Mouse (Mus musculus): ENCODE results near the gene Hk1. TPM values are rescaled to one million over a fixed set of nuclear protein-coding genes. Genes with fewer than 3 reads are reported as not detected.

Gene Hk1
- polyA plus RNA-seq, 1 experiment: 27.2 TPM

DNA sequence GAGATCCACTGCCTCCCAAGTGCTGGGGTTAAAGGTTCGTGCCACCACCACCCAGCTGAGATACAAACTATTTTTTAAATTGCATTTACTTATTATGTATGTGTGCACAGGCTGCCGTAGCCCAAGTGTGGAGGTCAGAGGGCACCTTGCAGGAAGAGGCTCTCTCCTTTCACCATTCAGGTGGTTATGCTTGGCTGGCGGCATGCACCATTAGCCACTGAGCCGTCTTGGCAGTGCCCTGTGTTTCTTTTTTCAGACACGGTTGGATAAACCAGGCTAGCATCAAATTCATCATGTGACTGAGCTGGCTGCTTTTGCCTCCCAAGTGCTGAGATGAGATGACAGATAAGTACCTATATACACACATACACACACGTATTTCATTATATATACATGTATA is 140.4 kb downstream of the Hk1 start:
- Histone ChIP-seq H3K4me1 (ENCODE audit: control insufficient read depth, insufficient read depth, insufficient read length, low read length) (no peaks in the 10 kb centered on the region), H3K27ac (replicated peaks; ENCODE audit: low read depth, low read length) (no peak overlapping the region), H3K4me3 (ENCODE audit: insufficient read depth, low read depth, low read length) (no peak overlapping the region)

DNA sequence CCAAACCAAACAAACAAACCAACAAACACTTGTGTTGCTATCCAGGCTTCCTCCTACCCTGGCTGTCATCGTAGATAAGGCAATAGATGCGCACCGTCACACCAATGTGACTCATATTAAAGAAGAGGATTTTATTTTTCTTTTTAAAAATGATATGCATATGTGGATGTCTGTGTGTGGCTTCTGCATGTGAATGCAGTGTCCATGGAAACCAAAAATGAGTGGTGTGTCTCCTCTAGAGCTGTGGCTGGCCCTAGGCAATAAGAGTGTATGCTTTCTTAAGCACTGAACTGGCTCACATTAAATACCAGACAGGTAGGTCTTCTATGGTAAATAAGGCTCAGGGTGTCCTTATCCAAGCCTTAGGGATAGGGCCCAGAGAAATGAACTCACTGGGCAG is 141.0 kb downstream of the Hk1 start:
- Histone ChIP-seq H3K4me1 (ENCODE audit: control insufficient read depth, insufficient read depth, insufficient read length, low read length) (no peaks in the 10 kb centered on the region), H3K4me3 (ENCODE audit: insufficient read depth, low read depth, low read length) (no peak overlapping the region), H3K27ac (replicated peaks; ENCODE audit: low read depth, low read length) (no peak overlapping the region)

DNA sequence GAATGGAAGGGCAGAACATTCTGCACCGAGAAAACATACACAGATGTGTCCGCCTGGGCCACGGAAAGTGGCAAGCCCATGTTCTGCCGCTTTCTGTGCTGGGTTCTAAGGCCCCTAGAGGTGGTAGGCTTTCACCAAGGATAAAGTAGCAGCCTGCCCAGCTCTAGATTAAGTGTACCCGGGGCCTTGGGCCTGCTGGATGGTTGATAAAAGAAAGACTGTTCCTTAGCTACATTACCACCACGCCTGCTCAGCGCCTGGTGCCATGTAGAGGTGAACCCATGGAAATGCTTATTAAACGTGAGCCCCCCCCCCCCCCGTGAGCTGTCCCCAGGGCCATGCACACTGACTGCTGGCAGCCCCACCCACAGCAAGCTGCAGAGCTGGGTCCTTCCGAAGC is 142.5 kb downstream of the Hk1 start:
- Histone ChIP-seq H3K4me3 (ENCODE audit: insufficient read depth, low read depth, low read length) (no peak overlapping the region), H3K4me1 (ENCODE audit: control insufficient read depth, insufficient read depth, insufficient read length, low read length) (peaks cover 3% of the 10 kb centered on the region; the same call in 1 of the 2 replicates), H3K27ac (replicated peaks; ENCODE audit: low read depth, low read length) (peak overlapping the region; percentile 58)

DNA sequence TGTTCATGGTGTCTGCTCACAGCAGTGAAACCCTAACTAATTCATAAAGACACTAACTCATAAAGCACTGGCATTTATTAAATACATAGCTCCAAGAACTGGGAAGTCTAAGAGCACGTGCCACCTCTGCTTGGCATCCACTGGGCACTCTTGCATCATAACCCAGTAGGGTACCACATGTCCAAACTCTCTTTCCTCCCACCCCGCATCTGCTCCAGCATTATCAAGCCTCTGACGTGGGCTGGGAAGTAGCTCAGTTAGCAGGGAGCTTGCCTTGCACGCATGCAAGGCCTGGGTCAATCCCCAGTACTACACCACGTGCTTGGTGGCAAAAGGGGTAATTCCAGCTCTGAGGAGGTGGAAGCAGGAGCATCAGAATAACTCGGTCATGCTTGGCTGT is 143.5 kb downstream of the Hk1 start:
- Histone ChIP-seq H3K4me3 (ENCODE audit: insufficient read depth, low read depth, low read length) (no peak overlapping the region), H3K4me1 (ENCODE audit: control insufficient read depth, insufficient read depth, insufficient read length, low read length) (peaks cover 3% of the 10 kb centered on the region; the same call in 1 of the 2 replicates), H3K27ac (replicated peaks; ENCODE audit: low read depth, low read length) (no peak overlapping the region)

DNA sequence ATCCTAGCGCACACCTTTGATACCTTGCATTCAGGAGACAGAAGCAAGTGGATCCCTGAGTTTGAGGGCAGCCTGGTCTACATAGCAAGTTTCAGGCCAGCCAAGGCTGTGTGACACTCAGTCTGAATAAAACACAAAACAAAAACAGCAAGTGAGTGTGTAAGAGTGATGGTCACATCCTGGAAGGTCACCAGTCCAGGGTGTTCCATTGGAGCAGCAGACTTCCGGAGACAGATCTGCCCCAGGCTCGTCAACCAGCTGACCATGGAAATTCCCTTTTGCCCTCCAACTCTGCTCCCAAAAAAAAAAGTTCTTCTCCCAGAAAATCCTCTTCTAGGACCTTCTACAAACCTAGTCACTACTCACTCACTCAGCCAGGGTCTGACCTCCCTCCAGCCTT is 147.9 kb downstream of the Hk1 start:
- peak overlapping the region; percentile 49 for H3K27ac ChIP-seq (replicated peaks; ENCODE audit: low read depth, low read length)
- H3K4me1 ChIP-seq (ENCODE audit: control insufficient read depth, insufficient read depth, insufficient read length, low read length): peaks cover 17% of the 10 kb centered on the region
- H3K4me3 ChIP-seq (ENCODE audit: insufficient read depth, low read depth, low read length): no peak overlapping the region

DNA sequence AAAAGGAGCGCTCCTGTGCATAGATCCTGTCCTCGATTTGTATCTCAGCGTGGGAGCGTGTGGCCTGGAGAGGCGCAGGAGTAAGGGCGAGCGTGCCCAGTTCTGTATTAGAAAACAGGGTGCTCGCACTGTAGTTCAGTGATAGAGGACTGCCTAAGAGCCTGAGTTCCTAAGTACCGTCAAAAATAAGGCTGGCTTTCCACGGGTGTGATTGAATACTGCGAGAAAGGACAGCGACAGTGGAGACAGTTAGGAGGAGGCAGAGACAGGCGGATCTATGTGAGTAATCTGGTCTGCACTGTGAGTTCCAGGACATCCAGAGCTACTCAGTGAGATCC is 148.3 kb downstream of the Hk1 start:
- H3K27ac ChIP-seq (replicated peaks; ENCODE audit: low read depth, low read length): peak overlapping the region; percentile 28
- H3K4me3 ChIP-seq (ENCODE audit: insufficient read depth, low read depth, low read length): peak overlapping the region; percentile 42
- H3K4me1 ChIP-seq (ENCODE audit: control insufficient read depth, insufficient read depth, insufficient read length, low read length): peaks cover 17% of the 10 kb centered on the region

DNA sequence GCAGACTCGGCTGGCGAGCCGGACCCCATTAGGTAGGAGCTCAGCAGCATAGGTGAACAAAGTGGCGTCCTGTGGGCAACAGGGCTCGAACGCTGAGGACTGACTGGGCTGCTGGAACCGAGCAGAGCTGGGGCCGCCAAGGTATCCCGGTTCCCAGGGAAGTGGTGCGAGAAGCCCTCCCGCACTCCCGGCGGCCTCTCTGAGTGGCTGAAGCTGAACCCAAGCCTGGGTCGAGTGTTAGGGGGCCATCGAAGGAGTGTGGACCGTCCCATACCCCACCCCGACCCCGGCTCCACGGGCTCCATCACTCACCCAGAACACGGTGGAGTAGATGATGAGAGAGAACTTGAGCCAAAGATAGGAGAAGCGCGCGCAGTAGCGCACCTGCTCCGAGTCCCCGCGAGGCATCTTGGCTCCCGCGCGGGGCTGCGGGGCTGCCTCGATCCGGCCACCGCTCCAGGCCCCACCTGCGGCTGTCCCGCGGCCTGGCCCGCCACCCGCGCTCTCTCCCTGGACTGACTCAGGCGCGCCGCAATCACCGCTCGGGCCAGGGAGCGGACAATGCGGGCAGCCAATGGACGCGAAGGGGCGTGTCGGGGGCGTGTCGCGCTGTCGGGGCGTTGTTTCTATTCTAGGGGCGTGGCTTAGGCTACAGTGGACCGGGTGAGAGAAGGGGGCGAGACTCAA is 148.9 kb downstream of the Hk1 start, which contains the start of gene Tspan15:
Gene Tspan15 (minus strand): TSS at position 544 of the 687 bp plus-strand sequence.
- peak within 1 kb of the TSS; percentile 49 for H3K27ac ChIP-seq (replicated peaks; ENCODE audit: low read depth, low read length)

DNA sequence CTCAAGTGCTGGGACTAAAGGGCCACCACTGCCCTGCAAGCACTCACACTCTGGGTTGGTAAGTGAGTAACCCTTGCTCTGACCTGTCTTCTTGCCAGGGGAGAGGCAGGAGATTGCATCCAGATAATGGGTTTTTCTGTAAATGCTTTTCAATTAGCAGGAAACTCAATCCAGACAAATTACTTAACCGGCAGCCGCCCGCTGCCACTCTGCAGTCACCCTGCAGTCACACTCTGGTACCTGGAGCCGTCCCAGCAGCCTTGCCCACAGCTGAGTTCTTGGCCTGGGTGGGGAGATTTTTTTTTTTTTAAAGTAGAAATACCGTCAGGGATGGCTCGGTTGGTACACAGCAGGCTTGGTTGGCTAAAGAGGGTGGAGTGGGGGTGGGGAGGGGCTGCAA is 151.6 kb downstream of the Hk1 start:
- Histone ChIP-seq H3K4me3 (ENCODE audit: insufficient read depth, low read depth, low read length) (no peak overlapping the region), H3K27ac (replicated peaks; ENCODE audit: low read depth, low read length) (peak overlapping the region; percentile 64; the same call in 1 of the 2 replicates)

More for the DNA sequence above, 148.9 kb downstream of the Hk1 start, which contains the start of gene Tspan15:
- Histone ChIP-seq H3K4me3 (ENCODE audit: insufficient read depth, low read depth, low read length) (peak within 1 kb of the TSS; percentile 80), H3K4me1 (ENCODE audit: control insufficient read depth, insufficient read depth, insufficient read length, low read length) (peaks cover 21% of the 10 kb centered on the region)

DNA sequence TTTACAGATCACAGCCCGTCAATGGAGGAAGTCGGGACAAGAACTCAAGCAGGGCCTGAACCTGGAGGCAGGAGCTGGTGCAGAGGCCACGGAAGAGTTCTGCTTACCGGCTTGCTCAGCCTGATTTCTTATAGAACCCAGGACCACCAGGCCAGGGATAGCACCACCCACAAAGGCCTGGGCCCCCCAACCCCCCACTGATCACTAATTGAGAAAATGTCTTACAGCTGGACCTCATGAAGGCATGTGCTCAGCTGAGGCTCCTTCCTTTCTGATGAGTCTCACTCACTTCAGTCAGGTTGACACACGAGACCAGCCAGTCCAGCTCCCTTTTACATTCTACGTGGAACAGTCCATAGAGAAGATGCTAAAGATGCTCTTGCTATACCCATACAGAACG is 153.9 kb downstream of the Hk1 start:
- Histone ChIP-seq H3K4me1 (ENCODE audit: control insufficient read depth, insufficient read depth, insufficient read length, low read length) (peaks cover 33% of the 10 kb centered on the region), H3K27ac (replicated peaks; ENCODE audit: low read depth, low read length) (no peak overlapping the region), H3K4me3 (ENCODE audit: insufficient read depth, low read depth, low read length) (no peak overlapping the region)

More for the DNA sequence above, 151.6 kb downstream of the Hk1 start:
- H3K4me1 ChIP-seq (ENCODE audit: control insufficient read depth, insufficient read depth, insufficient read length, low read length): peaks cover 30% of the 10 kb centered on the region

DNA sequence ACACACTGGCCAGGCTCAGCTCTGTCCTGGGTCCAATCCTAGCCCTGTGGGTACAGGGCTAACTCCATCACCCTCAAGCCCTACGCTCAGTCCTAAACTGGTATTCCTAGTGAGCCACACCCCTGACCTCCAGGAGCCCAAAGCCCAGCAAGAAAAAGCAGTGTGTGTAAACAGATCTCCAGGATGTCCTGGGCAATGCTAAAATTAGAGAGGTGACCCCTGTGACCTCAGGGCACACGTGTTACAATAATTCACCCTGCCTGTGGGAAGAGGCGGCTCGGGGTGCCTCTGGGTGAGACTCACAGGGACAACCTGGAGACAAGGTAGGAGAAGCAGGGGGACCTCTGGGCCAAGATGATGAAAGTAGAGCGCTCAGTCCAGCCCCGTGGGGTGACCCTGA is 155.5 kb downstream of the Hk1 start:
- H3K4me1 ChIP-seq (ENCODE audit: control insufficient read depth, insufficient read depth, insufficient read length, low read length): peaks cover 38% of the 10 kb centered on the region
- H3K27ac ChIP-seq (replicated peaks; ENCODE audit: low read depth, low read length): peak overlapping the region; percentile 16; the same call in 1 of the 2 replicates
- no peak overlapping the region for H3K4me3 ChIP-seq (ENCODE audit: insufficient read depth, low read depth, low read length)

DNA sequence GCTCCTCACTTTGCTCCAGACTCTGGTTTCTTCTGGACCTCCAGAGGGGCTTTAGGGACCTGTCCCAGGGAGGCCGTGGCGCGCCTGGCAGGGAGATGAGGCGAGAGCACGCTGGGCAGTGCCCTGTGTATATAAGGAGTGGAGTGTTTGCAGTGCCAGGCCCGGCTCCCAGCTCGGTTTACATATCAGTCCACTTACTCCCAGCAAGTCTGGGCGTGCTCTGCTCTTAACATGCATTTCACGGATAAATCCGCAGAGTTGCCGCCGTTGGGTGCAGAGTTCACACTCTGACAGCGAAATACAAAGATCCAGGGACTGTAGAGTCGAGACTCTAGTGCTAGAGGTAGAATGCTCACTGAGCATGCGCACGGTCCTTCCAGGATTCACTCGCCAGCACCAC is 156.9 kb downstream of the Hk1 start:
- peaks cover 40% of the 10 kb centered on the region for H3K4me1 ChIP-seq (ENCODE audit: control insufficient read depth, insufficient read depth, insufficient read length, low read length)
- no peak overlapping the region for H3K4me3 ChIP-seq (ENCODE audit: insufficient read depth, low read depth, low read length)
- H3K27ac ChIP-seq (replicated peaks; ENCODE audit: low read depth, low read length): no peak overlapping the region

DNA sequence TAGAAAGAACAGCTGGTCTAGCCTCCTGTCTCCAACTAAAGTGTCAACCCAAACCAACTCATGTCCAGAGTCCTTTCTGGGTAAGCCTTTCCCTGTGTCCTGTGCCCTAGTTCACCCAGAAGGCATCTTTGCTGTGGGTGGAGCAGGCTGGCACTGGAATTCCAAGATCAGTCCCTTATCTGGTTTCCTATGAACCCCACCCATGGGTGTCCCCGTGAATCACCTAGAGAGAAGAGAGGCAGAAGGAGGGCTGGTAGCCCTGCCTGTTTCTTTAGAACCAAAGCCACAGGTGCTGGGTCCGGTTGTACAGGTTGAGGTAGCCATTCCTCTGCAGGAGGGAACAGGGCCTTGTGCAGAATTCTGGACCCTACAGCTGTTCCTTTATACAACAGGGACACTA is 158.1 kb downstream of the Hk1 start:
- H3K4me3 ChIP-seq (ENCODE audit: insufficient read depth, low read depth, low read length): no peak overlapping the region
- no peak overlapping the region for H3K27ac ChIP-seq (replicated peaks; ENCODE audit: low read depth, low read length)
- peaks cover 47% of the 10 kb centered on the region for H3K4me1 ChIP-seq (ENCODE audit: control insufficient read depth, insufficient read depth, insufficient read length, low read length)

DNA sequence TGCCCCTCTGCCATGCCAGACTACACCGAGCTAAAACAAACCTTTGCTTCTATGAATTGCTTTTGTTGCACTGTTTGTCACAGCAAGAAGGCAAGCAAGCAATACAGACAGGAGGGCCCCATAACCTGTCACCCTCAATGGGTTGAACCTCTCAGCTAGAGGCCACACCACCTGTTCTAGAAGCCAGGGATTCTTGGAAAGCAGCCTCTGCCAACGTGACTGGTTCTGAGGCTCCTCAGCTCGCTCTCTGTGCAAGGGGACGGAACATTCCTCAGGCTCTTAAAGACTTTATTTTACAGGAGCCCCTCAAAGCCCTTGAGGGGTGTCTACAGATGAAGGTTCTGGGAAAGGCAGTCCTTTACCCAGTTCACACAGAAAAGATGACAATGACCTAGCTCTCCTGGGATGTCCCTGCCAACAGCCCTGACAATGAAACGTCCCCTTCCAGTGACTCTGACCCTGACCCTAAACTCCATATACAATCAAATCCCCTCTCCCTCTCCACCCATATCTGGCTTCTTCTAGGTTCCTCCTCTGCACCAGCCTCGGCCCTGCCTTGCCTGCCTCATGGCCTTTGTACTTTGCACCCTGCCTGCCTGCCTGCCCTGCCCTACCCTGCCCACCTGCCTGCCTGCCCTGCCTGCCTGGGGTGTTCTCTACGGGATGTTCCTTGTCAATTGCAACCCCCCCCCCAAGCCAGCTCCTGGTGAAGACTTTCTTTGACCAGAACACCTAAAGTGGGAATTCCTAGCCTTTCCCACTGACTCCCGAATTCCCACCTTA is 158.8 kb downstream of the Hk1 start:
- H3K4me3 ChIP-seq (ENCODE audit: insufficient read depth, low read depth, low read length): no peak overlapping the region
- H3K27ac ChIP-seq (replicated peaks; ENCODE audit: low read depth, low read length): no peak overlapping the region
- peaks cover 50% of the 10 kb centered on the region for H3K4me1 ChIP-seq (ENCODE audit: control insufficient read depth, insufficient read depth, insufficient read length, low read length)

Data from brown adipose tissue, adult 24 weeks (tissue).